Mouse (Mus musculus) liver, embryonic 14 days (tissue): Measurements from ENCODE around the gene Chd8. TPM values are rescaled to one million over a fixed set of nuclear protein-coding genes. Genes with fewer than 3 reads are reported as not detected.

Source experiments
- polyA plus RNA-seq: library from polyadenylated mRNA; depleted of rRNA; stranded (reverse); fragments of >200 nt; gene quantifications from 2 replicates; pipeline ENCODE4 v1.2.3, GENCODE M21; 2012; rRNA removed

The Chd8 gene
- 12.9 and 15.6 TPM in 2 replicates for polyA plus RNA-seq

DNA sequence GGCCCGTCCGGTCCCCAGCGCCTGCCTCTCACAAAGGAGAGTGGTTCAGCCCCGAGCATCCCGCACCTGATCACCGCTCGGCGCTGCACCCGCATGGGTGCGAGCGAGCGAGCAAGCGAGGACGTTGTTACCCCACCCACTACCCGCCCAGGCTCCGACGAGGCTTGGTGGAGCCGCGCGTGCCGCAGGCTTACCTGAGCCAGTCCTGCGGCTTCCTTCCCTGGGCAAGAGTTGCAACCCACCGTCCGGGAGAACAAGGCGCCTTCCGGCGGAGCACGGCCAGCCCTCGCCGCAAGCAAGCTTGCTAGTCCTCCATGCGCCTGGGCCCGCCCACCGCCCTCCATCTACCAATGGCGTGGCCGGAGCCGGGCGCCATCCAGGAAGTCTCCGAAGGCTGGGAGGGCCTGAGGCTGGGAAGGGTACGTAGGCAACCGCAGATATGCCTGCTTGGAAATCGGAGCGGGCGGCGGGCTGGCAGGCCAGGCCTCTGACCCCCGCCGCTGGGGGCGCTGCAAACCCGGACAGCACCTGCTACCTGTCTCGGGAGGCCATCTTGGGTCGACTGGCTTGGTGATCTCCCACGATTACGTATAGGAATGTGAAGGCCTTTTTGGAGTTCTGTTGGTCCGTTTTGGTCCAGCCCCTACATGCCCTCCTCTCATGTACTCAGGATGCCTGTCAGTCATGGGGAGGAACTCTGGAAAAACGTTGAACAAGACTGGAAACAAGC, at the start of gene Chd8:
Gene Chd8 (minus strand): TSS at position 297 of the 730 bp plus-strand sequence.

DNA sequence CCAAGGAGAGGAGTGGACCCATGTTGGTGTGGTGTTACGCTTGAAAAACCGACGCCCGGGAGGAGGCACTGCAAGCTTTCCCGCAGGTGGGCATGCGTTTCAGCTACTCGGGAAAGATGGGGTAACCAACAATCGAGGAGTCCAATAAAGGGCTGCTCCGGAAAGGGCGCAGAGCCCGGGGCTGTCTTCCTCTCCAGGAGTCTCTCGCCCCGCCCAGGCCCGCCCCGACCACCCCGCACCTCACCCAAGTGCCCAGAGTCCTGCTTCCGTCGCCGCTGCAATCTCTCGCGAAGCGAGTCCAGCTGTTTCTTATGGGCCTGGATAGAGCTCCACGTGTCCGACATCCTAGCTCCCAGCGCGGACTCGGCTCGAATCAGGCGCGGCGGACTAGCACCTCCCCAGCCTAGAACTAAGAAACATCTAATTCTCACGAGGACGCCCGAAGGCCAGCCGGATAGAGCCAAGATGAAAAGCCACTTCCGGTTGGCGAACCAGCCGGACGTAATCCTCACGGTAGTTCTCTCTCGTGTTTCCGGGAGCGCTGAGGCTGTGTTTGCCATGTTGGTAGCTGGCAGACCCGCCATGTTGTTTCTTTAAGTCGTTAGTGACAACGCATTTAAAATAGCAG, 47.2 kb upstream of the Chd8 start, which contains the start of gene Mettl3:
Gene Mettl3 (minus strand): TSS at position 485 of the 628 bp plus-strand sequence.

GRCm38 (mm10) chr14:52278932-52279746, 21.6 kb upstream of the Chd8 start, which contains the start of the genes Tox4 and Rab2b:
Tox4 (plus strand) TSS chr14:52279146.
Rab2b (minus strand) TSS chr14:52279545.

DNA sequence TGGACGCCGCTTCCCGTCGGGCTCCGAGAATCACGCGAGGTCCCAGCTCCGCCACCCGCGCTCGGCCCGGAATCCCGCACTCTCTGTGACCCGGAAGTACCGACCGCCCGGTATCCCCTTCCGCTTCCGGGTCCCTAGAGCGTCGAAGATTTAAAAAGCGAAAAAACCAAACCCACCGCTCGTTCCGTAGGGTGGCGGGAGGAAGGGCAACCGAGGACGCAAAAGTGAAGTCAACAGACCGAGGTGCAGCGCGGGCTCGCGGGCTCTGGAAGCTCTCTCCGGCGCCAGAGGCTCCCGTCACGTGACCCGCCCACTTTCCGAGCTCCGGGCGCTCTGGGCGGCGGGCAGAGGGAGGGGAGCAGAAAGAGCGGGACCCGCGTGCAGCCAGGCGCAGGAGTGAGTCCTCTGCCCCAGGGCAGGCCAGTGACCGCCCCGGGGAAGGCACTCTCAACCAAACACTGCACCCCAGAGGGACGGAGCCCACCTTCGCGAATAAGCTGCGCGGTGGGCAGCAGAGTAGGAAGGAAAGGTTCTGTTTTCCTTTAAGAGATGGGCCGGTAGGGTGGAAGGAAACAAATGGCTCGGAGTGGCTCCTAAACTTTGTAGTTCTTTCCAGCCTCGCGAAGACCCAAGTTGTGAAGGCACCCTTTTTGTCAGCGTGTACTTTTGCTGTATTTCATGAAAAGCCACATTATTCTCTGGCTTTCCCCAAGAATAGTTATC, 60.3 kb downstream of the Chd8 start, which contains the start of gene Supt16:
Gene Supt16 (minus strand): TSS at position 261 of the 723 bp plus-strand sequence.

Other genes with a start within 250 kb of the Chd8 start
- 0.03 and 0.05 TPM in 2 replicates for gene Tmem253, start 242.1 kb downstream of the Chd8 start, polyA plus RNA-seq
- 9.1 and 10.2 TPM in 2 replicates for gene Zfp219, start 237.0 kb downstream of the Chd8 start, polyA plus RNA-seq
- 0.01 and 0.05 TPM in 2 replicates for gene Olfr221, start 215.3 kb downstream of the Chd8 start, polyA plus RNA-seq
- 184 and 196 TPM in 2 replicates for gene Hnrnpc, start 153.8 kb downstream of the Chd8 start, polyA plus RNA-seq
- gene Rpgrip1, start 147.1 kb downstream of the Chd8 start, polyA plus RNA-seq, result 0.42 and 0.45 TPM in 2 replicates
- gene Supt16, start 60.4 kb downstream of the Chd8 start, polyA plus RNA-seq, result 29.1 and 30.1 TPM in 2 replicates
- gene Tox4, start 21.4 kb upstream of the Chd8 start, polyA plus RNA-seq, result 9.6 and 11.0 TPM in 2 replicates
- gene Rab2b, start 21.8 kb upstream of the Chd8 start, polyA plus RNA-seq, result 3.2 TPM in 2 replicates
- 17.1 and 17.7 TPM in 2 replicates for gene Mettl3, start 47.3 kb upstream of the Chd8 start, polyA plus RNA-seq
- gene Sall2, start 71.0 kb upstream of the Chd8 start, polyA plus RNA-seq, result 0.80 and 0.84 TPM in 2 replicates
- gene Olfr1513, start 98.6 kb upstream of the Chd8 start, polyA plus RNA-seq, result not detected in 2 replicates
- not detected in 2 replicates for gene Olfr1512, start 121.4 kb upstream of the Chd8 start, polyA plus RNA-seq
- not detected in 2 replicates for gene Olfr1511, start 139.6 kb upstream of the Chd8 start, polyA plus RNA-seq
- gene Olfr1510, start 156.6 kb upstream of the Chd8 start, polyA plus RNA-seq, result not detected in 2 replicates
- gene Olfr1509, start 185.2 kb upstream of the Chd8 start, polyA plus RNA-seq, result not detected in 2 replicates
- not detected in 2 replicates for gene Olfr1508, start 209.7 kb upstream of the Chd8 start, polyA plus RNA-seq
- gene Olfr1507, start 238.0 kb upstream of the Chd8 start, polyA plus RNA-seq, result not detected in 2 replicates